Mouse (Mus musculus): ENCODE results near the gene Gm6465. TPM values are rescaled to one million over a fixed set of nuclear protein-coding genes. Genes with fewer than 3 reads are reported as not detected.
"Not testable (repeated sequence)": the region's sequence is repeated elsewhere in the genome, so short reads cannot be mapped to it uniquely, and the experiment has no call there.

Gene Gm6465
- polyA plus RNA-seq (2012; rRNA removed), result 0.14 TPM in 1 of 2 replicates, not detected in the other

DNA sequence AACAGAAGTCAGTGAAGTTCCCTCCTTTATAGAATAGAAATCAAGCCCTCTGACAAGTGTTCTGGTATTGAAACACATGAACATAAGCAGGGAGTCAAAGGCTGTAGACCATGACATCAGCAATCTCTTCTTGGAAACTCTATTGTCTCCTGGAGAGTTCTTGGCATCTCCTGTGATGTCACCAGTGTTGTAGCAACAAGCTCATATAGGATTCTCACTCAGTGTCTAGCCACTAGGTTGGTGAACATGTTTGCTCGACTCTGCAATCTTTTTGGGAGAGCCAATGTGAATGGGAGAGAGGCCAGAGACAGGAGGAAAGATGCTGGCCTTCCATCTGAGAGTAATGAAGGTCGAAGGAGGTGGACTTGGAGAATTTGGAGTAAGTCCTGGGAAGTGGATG lies at the start of gene Gm6465:
Gene Gm6465, plus strand, starts transcription at position 301 of the 400 bp plus-strand sequence.
- not testable (repeated sequence) for DNase-seq (ENCODE audit: low read depth)

GRCm38 (mm10) chr5:11845824-11846223 lies 485 bp downstream of the Gm6465 start:
- DNase-seq (ENCODE audit: low read depth), result not testable (repeated sequence)

DNA sequence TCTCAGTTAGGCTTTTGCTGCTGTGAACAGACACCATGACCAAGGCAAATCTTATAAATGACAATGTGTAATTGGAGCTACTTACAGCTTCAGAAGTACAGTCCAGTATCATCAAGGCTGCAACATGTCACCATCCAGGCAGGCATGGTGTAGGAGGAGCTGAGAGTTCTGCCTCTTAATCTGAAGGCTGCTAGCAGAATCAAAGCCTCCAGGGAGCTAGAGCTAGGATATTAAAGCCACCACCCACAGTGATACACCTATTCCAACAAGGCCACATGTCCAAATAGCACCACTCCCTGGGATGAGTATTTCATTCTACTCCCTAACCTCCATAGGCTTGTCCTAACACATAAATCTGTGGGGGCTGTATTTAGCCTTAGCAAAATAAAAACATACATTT lies 12.6 kb downstream of the Gm6465 start:
- not testable (repeated sequence) for DNase-seq (ENCODE audit: low read depth)

Other genes with a start within 250 kb of the Gm6465 start
- not detected in 2 replicates for gene Gm8922, start 163.6 kb upstream of the Gm6465 start, polyA plus RNA-seq (2012; rRNA removed)
- gene Gm8926, start 75.0 kb upstream of the Gm6465 start, polyA plus RNA-seq (2012; rRNA removed), result not detected in 2 replicates
- 0.14 TPM in 1 of 2 replicates, not detected in the other for gene 4933402N22Rik, start 72.5 kb downstream of the Gm6465 start, polyA plus RNA-seq (2012; rRNA removed)